Mouse (Mus musculus): ENCODE data around the gene Taz.

The Taz gene

DNA sequence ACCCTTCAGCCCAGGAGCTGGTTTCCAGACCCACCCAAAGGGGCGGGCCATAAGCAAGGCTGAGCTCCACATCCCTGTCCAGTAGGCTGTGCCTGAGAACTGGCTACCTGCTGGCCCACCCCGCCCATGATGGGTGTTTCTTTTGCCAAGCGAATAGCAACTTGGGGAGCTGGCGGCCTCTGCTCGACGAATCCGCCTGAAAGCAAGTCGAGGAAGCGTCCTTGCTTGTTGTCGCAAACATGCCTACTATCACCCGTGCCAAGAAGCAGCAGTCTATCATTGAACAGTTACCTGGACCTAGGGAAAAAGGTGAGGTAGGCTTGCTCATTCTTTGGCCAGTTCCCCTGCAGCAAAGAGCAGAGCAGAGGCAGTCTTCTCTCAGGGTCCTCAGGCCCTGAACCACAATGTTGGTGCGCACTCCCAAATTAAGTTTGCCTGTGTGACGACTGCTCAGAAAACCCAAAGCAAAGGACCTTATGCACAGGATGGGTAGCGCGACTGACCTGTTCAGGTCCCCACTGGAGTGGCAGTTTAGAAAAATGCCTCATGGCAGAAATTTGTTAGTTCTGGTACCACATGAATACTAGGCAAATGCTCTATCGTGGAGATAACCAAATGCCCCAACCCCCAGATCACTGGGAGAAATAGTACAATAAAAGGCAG lies at the start of gene Taz, which contains the start of gene Dnase1l1:
TSS of gene Taz (plus strand) at position 181 of the 663 bp plus-strand sequence.
TSS of gene Dnase1l1 (minus strand) at position 606 of the 663 bp plus-strand sequence.
- no peak for DNase-seq (ENCODE audit: low spot score)

DNA sequence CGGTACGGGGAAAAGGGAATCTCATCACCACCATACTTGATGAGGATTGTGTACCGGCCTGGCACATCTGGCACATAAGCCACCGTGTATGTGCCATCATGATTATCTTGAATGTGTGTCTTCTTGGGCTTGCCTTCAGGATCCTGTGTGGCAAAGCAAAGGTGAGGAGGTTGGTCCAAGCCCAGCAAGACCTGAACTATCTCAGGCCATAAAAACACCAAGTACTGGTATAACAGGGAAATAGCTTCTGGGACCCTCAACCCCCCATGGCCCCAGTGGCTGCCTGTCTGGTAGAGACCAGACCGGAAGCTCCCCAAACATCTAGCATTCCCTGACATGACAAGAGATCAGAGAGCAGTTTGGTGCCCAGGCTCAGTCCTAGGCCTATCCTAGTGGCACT lies 48.5 kb upstream of the Taz start:
- DNase-seq (ENCODE audit: low spot score) = no peak

DNA sequence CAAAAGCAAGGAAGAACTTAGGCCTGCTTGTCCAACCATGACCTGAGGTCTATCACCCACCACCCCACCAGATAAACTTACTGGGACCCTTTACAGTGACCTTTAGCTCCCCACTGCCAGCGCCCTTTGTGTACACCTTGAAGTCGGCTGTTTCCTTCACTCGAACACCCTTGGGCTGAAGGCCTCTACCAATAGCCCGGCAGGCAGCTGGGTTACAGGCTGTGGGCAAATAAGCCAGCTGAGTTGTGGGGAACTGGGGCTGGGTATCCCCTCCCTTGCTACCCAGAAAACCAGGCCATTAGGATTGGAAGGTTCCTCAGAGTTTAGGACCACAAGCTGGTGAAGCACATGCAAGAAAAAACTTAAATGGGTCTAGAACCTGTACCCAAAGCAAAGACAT lies 41.4 kb upstream of the Taz start:
- DNase-seq (ENCODE audit: low spot score) = no peak

DNA sequence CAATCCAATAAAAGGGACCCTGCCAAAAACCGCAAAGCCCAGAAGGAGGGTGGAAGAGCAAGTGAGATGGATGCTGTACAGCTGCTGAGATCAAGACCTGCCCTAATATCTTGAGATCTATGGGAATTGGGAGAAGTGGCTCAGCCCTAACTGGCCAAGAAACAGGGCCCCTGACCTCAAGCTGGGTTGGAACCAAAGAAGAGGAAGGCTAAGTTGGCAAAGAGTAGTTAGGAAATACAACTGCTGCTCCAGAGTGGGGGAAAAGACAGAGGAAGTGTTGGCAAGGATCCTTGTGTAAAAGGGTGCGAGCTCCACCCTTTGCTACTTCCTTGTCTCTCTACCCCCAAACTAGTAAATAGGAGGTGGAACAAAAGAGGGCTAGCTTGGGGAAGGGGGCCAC lies 38.3 kb upstream of the Taz start:
- DNase-seq (ENCODE audit: low spot score) = no peak

DNA sequence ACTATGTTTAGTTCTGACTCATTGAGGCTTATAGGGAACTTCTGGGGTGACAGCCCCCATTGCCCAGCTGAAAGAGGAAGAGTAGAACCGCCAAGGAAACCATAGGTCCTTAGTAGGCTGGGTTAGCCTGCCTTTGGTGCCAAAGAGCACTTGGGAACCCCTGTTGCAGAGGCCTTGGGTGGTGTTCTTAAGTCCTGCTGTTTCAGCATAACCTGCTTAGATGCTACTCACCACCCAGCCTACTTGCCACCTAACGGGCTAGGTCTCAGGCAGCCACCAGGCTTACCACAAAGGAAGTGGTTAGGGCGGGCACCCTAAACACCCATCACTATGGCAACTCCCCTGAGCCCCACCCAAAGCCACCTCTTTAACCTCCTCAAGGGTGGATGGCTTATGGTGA lies 37.9 kb upstream of the Taz start:
- DNase-seq (ENCODE audit: low spot score) = no peak

DNA sequence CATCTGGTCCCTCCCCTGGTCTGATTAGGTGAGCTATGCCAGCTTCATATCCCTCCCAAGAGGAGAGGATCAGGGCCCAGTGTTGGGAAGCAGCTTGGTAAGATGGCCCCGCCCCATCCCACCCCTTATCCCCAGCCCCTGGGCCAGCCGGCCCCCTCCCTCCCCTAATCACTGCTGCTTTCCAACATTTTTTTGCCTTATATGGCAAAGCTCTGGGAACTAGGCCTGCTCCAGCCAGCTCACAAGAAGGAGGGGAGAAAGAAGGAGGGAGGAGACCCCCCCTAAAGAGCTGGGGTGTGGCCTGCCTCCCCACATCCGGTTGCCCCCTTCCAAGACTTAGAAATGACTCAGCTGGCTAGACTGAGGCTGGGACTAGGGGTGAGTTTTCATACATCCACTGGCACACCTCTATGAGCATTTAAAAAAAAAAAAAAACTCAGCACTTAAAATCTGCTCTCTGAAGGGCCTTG lies 37.1 kb upstream of the Taz start:
- no peak for DNase-seq (ENCODE audit: low spot score)

DNA sequence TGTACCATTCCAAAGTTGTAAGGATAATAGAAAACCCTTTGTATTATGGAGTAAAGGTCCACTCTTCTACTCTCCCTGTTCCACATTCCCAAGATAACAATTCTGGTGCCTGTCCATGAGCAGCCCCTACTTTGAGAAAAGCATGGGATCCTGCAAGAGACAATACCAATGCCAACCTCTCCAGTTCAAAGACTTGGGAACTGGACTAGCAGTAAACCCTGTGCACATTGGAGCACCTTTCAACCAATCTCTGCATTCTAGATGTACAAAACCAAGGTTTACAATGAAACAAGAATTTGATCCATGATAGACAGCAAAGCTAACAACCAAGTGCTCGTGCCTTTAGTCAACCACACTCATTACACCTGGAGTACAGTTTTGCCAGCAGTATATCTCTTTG lies 36.6 kb upstream of the Taz start:
- DNase-seq (ENCODE audit: low spot score) = no peak

DNA sequence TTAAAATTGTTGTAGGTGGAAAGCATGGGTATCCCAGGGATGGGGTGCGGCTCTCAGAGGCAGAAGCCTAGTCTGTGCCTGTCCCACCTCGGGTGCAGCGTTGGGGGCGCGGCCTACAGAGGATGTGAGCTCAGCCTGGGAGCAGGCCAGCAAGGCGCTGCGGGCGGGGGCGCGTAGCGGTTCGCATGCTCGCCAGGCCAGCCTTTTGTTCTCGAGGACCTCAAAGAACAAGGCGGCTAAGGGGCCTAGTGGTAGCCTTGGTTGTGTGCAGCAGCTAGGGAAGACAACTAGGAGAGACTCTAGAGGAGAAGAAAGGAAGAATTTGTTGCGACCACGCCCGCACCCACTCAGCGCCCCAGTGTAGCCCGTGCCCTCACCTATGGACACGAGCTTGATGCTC lies 36.0 kb upstream of the Taz start:
- peak; percentile 51 for DNase-seq (ENCODE audit: low spot score)

DNA sequence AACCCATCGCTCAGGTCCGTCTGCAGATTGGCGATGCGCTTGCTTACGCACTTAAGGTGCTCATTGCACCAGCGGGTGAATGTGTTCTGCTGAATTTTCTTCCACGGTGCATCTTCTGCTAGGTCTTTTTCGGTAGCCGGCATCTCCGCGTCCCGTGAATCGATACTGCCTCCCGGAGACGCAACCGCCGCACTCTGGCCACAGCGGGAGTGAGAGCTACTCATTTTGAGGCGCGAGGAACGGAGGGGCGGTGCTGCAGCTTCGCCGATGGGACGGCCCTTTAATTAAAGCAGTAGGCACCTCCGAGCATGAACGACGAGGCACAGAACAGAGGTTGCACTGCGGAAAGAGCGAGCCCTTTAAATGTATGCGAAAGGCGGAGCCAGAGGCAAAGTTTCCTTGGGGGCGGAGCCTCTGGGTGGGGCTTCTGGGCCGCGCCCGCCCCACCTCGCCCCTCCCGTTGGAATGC lies 35.5 kb upstream of the Taz start:
- peak; percentile 83 for DNase-seq (ENCODE audit: low spot score)

DNA sequence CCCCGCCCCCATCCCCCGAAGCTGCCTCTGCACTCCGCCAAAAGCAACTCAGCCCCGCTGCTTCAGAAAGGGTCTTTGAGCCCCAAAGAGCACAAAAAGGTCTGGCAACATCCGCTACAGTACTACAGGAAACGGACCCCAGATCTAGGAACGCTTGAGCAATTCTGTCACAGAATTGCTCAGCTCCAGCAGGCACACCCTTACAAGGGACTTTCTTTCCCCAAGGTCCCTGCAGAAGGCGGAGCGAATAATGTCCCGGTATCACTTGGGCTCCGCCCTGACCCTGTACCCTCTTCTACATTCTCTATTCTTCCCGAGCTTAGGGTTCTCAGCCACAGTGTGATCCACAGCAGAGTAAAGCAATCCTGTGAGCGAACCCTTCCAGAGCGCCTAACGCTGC lies 35.0 kb upstream of the Taz start:
- DNase-seq (ENCODE audit: low spot score) = no peak

DNA sequence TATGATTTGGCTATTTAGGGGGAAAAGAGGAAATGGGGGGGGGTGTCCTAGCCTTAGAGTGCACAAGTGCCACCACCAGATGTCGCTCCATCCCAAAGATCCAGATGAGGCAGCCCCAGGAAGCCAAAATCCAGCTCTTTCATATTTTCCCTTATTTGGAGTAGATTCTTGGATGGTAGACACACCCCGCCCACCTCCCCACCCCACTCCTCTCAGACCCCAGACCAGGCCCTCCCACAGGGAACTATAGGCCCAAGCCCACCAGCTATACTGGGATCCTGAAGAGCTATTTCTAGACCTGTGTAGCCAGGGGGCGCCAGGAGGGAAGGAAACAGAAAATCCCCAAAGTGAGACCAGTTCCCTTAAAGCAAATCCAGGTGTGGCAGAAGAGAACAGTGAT lies 33.1 kb upstream of the Taz start:
- DNase-seq (ENCODE audit: low spot score) = no peak

DNA sequence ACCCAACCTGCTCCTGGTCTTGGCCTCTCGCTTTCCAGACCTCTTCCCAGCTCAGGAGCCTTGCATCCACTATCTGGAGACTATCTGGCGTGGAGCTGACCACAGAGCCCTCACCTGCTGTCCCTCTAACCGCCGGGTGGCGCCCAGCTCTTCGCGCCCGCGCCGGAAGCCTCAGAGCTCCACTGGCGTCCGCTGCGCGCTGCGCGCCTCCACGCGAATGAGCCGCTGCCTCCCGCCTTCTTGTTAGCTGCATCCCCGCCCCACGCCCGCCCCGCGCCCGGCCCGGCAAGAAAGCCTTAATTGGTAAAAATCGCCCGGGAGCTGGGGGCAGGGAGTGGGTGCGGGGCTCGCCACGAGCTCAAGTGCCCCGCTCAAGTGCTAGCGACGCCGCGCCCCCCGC lies 32.1 kb upstream of the Taz start, which contains the start of gene Flna:
TSS of gene Flna (minus strand) at position 206 of the 400 bp plus-strand sequence.
- DNase-seq (ENCODE audit: low spot score) = no peak

DNA sequence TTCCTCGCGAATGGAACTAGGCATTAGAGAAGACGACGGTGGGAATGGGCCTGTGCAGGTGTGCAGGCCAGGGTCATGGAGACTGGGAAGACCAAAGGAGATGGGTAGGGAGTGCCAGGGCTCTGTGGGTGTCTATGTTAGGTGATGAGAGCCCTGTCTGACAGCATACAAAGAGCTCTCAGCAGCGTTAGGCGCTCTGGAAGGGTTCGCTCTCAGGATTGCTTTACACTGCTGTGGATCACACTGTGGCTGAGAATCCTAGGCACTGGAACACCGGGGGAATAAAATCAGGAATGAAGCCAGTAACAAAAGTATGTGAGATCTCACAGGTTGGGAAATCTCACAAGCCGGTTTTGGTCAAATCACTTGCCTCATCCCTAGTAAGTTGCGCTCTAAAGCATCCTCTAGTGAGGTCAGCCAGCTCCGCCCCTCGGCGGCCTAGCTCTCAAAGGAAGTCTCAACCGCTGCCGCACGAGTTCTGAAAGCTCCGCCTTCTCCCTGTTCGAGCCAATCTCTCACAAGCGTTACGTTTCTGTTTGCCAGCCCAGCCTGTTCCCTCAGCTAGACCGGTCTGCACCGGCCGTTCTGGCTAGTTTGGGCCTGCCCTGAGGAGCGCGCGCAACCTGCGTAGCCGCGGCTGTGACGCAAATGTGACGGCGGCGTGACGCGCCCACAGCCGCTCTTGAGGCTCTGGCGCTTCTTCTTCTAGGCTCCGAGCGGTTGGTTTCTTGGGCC lies 27.4 kb upstream of the Taz start, which contains the start of gene Emd:
TSS of gene Emd (plus strand) at position 535 of the 735 bp plus-strand sequence.
- DNase-seq (ENCODE audit: low spot score) = peak; percentile 81

DNA sequence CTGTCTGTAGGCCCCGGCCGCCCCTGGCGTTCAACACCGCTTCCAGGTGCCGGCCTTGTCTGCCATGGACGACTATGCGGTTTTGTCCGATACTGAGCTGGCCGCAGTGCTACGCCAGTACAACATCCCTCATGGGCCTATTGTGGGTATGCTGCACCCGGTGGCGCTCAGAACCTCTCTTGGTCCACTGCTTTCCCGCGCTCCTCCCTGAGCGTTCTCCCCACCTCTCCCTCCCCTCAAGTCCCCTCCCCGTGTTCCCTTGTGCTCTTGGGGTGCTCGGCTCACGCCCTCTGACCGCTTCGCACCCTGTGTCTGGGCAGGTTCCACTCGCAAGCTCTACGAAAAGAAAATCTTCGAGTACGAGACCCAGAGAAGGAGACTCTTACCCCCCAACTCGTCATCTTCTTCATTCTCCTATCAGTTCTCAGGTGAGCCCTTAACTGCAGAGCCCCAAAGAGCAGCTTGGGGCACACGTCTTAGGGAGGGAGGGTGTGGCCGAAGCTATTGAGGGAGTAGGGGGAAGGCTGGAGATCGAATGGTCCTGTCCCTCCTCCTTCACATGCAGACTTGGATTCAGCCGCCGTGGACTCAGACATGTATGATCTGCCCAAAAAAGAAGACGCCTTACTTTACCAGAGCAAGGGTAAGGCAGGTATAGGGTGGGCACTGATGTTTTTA lies 26.7 kb upstream of the Taz start:
- no peak for DNase-seq (ENCODE audit: low spot score)

DNA sequence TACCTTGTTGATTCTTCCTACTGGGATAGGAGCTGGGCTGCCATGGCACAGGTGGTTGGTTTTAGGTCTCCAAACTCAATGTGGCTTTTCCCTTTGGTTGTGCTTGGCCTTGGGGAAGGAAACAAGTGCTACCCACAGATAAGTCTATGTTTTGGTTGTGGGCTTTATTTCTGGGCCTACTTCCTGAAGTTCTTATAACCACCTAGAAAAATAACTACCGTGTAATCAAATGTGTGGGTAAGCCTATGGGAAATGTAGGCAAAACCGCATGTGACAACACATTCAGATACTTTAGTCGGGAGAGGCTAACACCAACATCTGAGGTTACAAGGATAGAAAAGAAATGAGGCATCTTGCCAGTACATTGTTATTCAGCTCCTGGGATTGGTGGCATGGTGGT lies 24.0 kb upstream of the Taz start:
- no peak for DNase-seq (ENCODE audit: low spot score)

DNA sequence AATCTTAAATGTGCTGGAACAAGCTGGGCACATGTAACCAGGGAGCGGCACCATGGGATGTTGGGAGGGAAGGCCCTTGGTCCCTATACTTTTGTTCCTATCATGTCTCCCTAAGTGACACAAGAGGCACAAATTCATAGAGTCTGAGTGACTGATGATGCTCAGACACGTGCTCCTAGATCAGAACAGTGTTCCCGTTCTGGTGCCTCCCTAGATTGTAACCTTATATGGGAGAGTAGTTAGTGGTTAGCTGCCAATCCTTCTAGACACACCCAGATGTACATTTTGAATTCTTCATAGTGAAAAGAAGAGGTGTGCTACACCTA lies 12.0 kb upstream of the Taz start:
- no peak for DNase-seq (ENCODE audit: low spot score)

DNA sequence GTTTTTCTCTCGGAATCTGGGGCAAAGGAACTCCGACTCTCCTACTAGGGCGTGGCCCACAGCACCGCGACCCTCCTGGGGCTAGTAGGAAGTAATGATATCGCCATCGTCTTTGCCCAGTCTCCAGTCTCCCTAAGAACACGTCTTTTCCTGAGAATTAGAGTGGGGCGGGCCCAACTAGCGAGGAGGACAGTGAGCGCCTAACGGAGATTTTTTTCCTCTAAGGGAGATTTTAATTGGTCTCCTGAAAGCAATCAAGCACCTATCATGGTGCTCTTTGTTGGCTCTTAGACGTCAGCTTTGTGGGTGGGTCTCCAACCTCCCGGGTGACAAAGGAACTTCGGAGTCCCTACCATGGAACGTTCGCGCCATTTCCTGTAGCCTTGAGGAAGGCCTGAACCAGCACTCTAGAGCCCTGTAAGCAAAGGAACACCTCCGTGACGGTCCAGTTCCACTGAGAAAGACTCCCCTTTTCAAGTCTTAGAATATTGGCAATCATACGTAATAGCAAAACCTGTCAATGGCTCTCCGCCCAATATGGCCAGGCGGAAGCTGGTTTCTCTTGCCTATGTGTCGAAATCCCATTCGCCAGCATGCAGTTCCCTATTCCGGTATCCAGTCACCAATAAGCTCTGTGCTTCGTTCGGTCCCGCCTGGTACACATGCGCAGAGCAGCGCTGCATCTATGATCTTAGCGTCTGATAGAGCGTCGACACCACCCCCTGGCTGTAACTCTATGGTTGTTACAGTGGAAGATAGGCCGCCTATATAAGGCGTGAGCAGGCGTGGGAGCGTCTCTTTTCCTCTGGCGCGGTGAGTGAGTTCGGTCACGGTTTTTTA lies 11.4 kb upstream of the Taz start, which contains the start of gene Rpl10:
TSS of gene Rpl10 (plus strand) at position 751 of the 840 bp plus-strand sequence.
- DNase-seq (ENCODE audit: low spot score) = peak; percentile 93

DNA sequence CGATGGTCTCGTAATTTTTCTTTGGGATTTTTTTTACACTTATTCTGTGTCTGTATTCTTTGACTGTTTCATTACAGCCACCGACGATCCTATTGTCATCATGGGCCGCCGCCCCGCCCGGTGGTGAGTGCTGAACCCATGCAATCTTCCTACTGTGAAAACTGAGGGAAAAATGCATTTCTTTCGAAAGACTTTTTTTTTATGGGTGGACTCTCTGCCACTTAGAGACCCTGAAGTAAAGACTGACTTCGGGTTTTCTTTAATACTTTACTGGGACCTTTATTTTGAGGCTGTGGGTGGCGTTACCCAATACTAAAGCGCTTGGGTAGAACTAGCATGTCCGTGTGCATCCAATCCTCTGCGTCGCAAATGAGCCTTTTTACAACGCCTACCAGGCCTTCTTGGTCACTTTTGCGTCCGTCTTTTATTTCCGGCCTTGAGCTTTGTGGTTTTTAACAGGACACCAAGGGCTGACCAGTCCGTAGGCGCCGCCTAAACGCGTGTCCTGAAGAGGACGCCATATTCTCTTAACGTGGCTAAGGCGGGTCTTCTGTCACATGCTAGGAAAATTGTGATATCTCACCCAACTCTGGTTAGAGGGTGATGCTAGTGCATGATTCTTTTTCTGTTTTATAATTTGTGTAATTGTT lies 10.7 kb upstream of the Taz start:
- DNase-seq (ENCODE audit: low spot score) = no peak

DNA sequence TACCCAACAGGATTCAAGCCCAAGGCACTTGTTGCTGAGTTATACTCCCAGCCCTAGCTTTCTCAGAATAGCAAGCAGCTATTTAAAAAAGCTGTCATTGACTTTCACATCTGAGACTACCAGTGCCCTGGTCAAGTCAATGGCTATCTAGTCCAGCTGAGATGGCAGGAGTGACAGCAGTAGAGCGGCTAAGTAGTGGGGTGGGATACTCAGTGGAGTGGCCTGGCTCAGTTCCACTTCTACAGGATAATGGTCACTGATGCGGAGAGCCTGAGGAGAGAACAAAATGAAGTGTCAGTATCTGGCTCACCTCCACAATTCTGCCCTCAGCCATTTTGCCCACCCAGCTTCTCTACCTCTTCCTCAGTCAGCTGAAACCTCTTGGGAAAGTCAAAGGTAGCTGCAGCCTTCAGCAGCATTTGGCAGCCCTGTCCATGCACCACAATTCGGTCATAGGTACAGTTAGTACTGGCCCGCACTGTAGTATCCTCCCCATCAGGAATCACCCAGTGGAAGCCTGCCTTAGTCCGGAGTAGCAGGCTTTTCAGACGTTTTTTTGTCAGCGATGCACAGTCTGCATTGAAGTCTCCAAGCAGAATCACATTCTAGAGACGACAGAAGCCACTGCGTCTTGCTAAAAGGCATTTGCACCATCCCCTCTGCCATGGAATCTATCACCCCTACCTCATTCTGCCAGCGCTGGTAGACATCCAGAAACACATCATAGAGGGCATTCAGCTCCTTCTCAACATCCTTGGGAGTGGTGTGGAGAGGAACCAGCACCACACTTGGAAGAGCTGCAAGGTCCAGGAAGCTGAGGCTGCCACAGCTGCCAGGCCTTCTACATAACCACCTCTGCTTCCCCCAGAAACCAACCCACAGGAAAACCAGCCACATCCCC lies 8.0 kb upstream of the Taz start:
- DNase-seq (ENCODE audit: low spot score) = no peak

DNA sequence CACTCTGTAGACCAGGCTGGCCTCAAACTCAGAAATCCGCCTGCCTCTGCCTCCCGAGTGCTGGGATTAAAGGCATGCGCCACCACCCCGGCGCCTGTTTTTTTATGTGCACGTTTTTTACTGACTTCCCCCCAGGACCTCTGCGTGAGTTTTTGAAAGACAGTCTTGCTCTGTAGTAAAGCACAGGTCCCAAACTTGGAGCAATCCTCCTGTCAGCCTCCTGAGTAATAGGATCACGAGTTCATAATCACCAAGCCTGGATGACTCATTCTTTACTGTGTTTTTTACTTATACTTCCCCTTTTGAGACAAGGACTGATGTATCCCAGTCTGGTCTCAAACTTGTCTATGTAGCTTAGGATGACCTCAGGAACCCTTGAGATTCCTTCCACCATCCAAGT lies 3.8 kb upstream of the Taz start:
- no peak for DNase-seq (ENCODE audit: low spot score)
